Mouse (Mus musculus) heart, embryonic 10.5 days (tissue): ENCODE data around the gene E330034G19Rik. TPM values are rescaled to one million over a fixed set of nuclear protein-coding genes. Genes with fewer than 3 reads are reported as not detected.

Experiments
- DNase-seq: peaks from one replicate; pipeline ENCODE4 v3.0.0-alpha.2; 2017; ENCODE audit warnings: low spot score
- H3K27ac ChIP-seq: fragments of 300-500 bp; sonication (generic); 2 replicates; pipeline ENCODE4 v1.5.1; 2016; ENCODE audit warnings: mild to moderate bottlenecking
- H3K27me3 ChIP-seq: fragments of 300-500 bp; sonication (generic); 2 replicates; pipeline ENCODE4 v1.6.1; 2016; ENCODE audit warnings: mild to moderate bottlenecking; ENCODE audit not compliant: poor library complexity, insufficient read depth, severe bottlenecking
- H3K36me3 ChIP-seq: fragments of 300-500 bp; sonication (generic); 2 replicates; pipeline ENCODE4 v1.6.1; 2016; ENCODE audit warnings: mild to moderate bottlenecking, moderate library complexity
- H3K4me1 ChIP-seq: fragments of 300-500 bp; sonication (generic); 2 replicates; pipeline ENCODE4 v1.6.1; 2016; ENCODE audit warnings: mild to moderate bottlenecking
- H3K4me3 ChIP-seq: fragments of 300-500 bp; sonication (generic); 2 replicates; pipeline ENCODE4 v1.5.1; 2016; ENCODE audit warnings: mild to moderate bottlenecking, moderate library complexity
- H3K9me3 ChIP-seq: fragments of 300-500 bp; sonication (generic); 2 replicates; pipeline ENCODE4 v1.6.1; 2016; ENCODE audit warnings: mild to moderate bottlenecking, moderate library complexity
- WGBS: fragments of 180-500 bp; shearing (Covaris S2); methylation state at CpG from one replicate; pipeline ENCODE4 v1.1.7; 2016; 5-methylcytosine and 5-hydroxymethylcytosine counted together
- polyA plus RNA-seq: library from polyadenylated mRNA; unstranded; fragments of >200 nt; fragmentation: Nextera tagmentation; extraction: Ambion mirVana; gene quantifications from 2 replicates; pipeline ENCODE4 v1.2.1, GENCODE M21; 2016

The E330034G19Rik gene
- polyA plus RNA-seq = not detected in 2 replicates

- 49% methylated on average over 3 of the region's 3 CpGs for WGBS
- H3K4me3 ChIP-seq = no peak within 1 kb of the TSS
- H3K4me1 ChIP-seq = peaks cover 13% of the 10 kb centered on the region; the same call in 1 of the 2 replicates
- no peak for DNase-seq
- peak within 1 kb of the TSS; percentile 31; the same call in 1 of the 2 replicates for H3K27ac ChIP-seq
- H3K36me3 ChIP-seq = no peaks in the 10 kb centered on the region
- no peaks in the 10 kb centered on the region for H3K27me3 ChIP-seq
- no peaks in the 10 kb centered on the region for H3K9me3 ChIP-seq
These were observed at the start of gene E330034G19Rik for GRCm38 (mm10) chr14:24292914-24293313. Gene E330034G19Rik, plus strand, starts transcription at chr14:24293214.

GRCm38 (mm10) chr14:24244330-24245176, 48.5 kb upstream of the E330034G19Rik start:
- 1% methylated on average over 40 of the region's 40 CpGs for WGBS
- H3K4me1 ChIP-seq = peaks cover 30% of the 10 kb centered on the region; the same call in 1 of the 2 replicates
- H3K4me3 ChIP-seq = peak overlapping the region; percentile 81
- H3K9me3 ChIP-seq = no peaks in the 10 kb centered on the region
- DNase-seq = no peak
- H3K36me3 ChIP-seq = peaks cover 16% of the 10 kb centered on the region
- H3K27me3 ChIP-seq = no peaks in the 10 kb centered on the region; the same call in 1 of the 2 replicates
- peak overlapping the region; percentile 99 for H3K27ac ChIP-seq

- DNase-seq = peak; percentile 84
- Histone ChIP-seq H3K4me3 (peak within 1 kb of the TSS; percentile 81), H3K9me3 (no peaks in the 10 kb centered on the region), H3K36me3 (peaks cover 16% of the 10 kb centered on the region), H3K4me1 (peaks cover 26% of the 10 kb centered on the region; the same call in 1 of the 2 replicates), H3K27ac (peak within 1 kb of the TSS; percentile 99), H3K27me3 (no peaks in the 10 kb centered on the region; the same call in 1 of the 2 replicates)
- under 1% methylated on average over 92 of the region's 98 CpGs for WGBS
These were observed 47.6 kb upstream of the E330034G19Rik start, which contains the start of gene Dlg5 for GRCm38 (mm10) chr14:24245177-24246081. Gene Dlg5, minus strand, starts transcription at chr14:24245920.

GRCm38 (mm10) chr14:24249926-24250325, 43.1 kb upstream of the E330034G19Rik start:
- Histone ChIP-seq H3K27ac (peak overlapping the region; percentile 47; the same call in 1 of the 2 replicates), H3K36me3 (no peaks in the 10 kb centered on the region), H3K4me3 (no peak overlapping the region), H3K27me3 (no peaks in the 10 kb centered on the region; the same call in 1 of the 2 replicates), H3K9me3 (no peaks in the 10 kb centered on the region), H3K4me1 (peaks cover 34% of the 10 kb centered on the region)
- 57% methylated on average over 2 of the region's 2 CpGs for WGBS
- DNase-seq = no peak

GRCm38 (mm10) chr14:24251326-24251725, 41.7 kb upstream of the E330034G19Rik start:
- Histone ChIP-seq H3K27ac (no peak overlapping the region), H3K9me3 (no peaks in the 10 kb centered on the region), H3K36me3 (no peaks in the 10 kb centered on the region), H3K4me3 (no peak overlapping the region), H3K27me3 (no peaks in the 10 kb centered on the region; the same call in 1 of the 2 replicates), H3K4me1 (peaks cover 26% of the 10 kb centered on the region)
- 84% methylated on average over 1 of the region's 1 CpGs for WGBS
- no peak for DNase-seq

- H3K4me3 ChIP-seq = peak overlapping the region; percentile 34
- H3K27me3 ChIP-seq = no peaks in the 10 kb centered on the region
- WGBS = 3% methylated on average over 8 of the region's 8 CpGs
- H3K36me3 ChIP-seq = no peaks in the 10 kb centered on the region
- H3K4me1 ChIP-seq = peaks cover 26% of the 10 kb centered on the region
- DNase-seq = peak; percentile 87
- no peaks in the 10 kb centered on the region for H3K9me3 ChIP-seq
- H3K27ac ChIP-seq = peak overlapping the region; percentile 86
These were observed 39.3 kb upstream of the E330034G19Rik start for GRCm38 (mm10) chr14:24253611-24254202.

- WGBS = 63% methylated on average over 2 of the region's 2 CpGs
- no peak overlapping the region for H3K4me3 ChIP-seq
- no peak overlapping the region for H3K27ac ChIP-seq
- H3K9me3 ChIP-seq = no peaks in the 10 kb centered on the region
- DNase-seq = no peak
- H3K27me3 ChIP-seq = no peaks in the 10 kb centered on the region
- H3K36me3 ChIP-seq = no peaks in the 10 kb centered on the region
- H3K4me1 ChIP-seq = peaks cover 21% of the 10 kb centered on the region
These were observed 37.1 kb upstream of the E330034G19Rik start for GRCm38 (mm10) chr14:24255956-24256355.

- Histone ChIP-seq H3K27me3 (peaks cover 11% of the 10 kb centered on the region; the same call in 1 of the 2 replicates), H3K27ac (no peak overlapping the region), H3K36me3 (no peaks in the 10 kb centered on the region), H3K4me1 (no peaks in the 10 kb centered on the region), H3K4me3 (no peak overlapping the region), H3K9me3 (no peaks in the 10 kb centered on the region)
- 64% methylated on average over 4 of the region's 4 CpGs for WGBS
- no peak for DNase-seq
These were observed 32.6 kb upstream of the E330034G19Rik start for GRCm38 (mm10) chr14:24260391-24260790.

GRCm38 (mm10) chr14:24262382-24262781, 30.6 kb upstream of the E330034G19Rik start:
- Histone ChIP-seq H3K4me3 (no peak overlapping the region), H3K27ac (0 out of 2 replicates have a peak overlapping the region, but pooled peaks have one; percentile 0), H3K27me3 (peaks cover 11% of the 10 kb centered on the region; the same call in 1 of the 2 replicates), H3K4me1 (no peaks in the 10 kb centered on the region), H3K36me3 (no peaks in the 10 kb centered on the region), H3K9me3 (no peaks in the 10 kb centered on the region)
- 72% methylated on average over 6 of the region's 6 CpGs for WGBS
- no peak for DNase-seq

- Histone ChIP-seq H3K4me3 (no peak overlapping the region), H3K36me3 (no peaks in the 10 kb centered on the region), H3K27ac (no peak overlapping the region), H3K9me3 (no peaks in the 10 kb centered on the region), H3K4me1 (no peaks in the 10 kb centered on the region), H3K27me3 (peaks cover 11% of the 10 kb centered on the region; the same call in 1 of the 2 replicates)
- no peak for DNase-seq
- 56% methylated on average over 2 of the region's 2 CpGs for WGBS
These were observed 30.1 kb upstream of the E330034G19Rik start for GRCm38 (mm10) chr14:24262915-24263314.

- WGBS = 75% methylated on average over 1 of the region's 1 CpGs
- no peak overlapping the region for H3K4me3 ChIP-seq
- H3K27ac ChIP-seq = no peak overlapping the region
- DNase-seq = no peak
- H3K9me3 ChIP-seq = no peaks in the 10 kb centered on the region
- H3K27me3 ChIP-seq = no peaks in the 10 kb centered on the region
- H3K4me1 ChIP-seq = no peaks in the 10 kb centered on the region
- H3K36me3 ChIP-seq = no peaks in the 10 kb centered on the region
These were observed 23.4 kb upstream of the E330034G19Rik start for GRCm38 (mm10) chr14:24269571-24269970.

- H3K9me3 ChIP-seq = no peaks in the 10 kb centered on the region
- WGBS = 59% methylated on average over 2 of the region's 2 CpGs
These were observed 19.4 kb upstream of the E330034G19Rik start for GRCm38 (mm10) chr14:24273575-24273974.

More at GRCm38 (mm10) chr14:24273575-24273974, 19.4 kb upstream of the E330034G19Rik start:
- H3K27ac ChIP-seq = no peak overlapping the region
- no peak for DNase-seq
- H3K4me3 ChIP-seq = no peak overlapping the region
- H3K27me3 ChIP-seq = no peaks in the 10 kb centered on the region
- H3K4me1 ChIP-seq = no peaks in the 10 kb centered on the region
- no peaks in the 10 kb centered on the region for H3K36me3 ChIP-seq
